Comparison of ENCODE assay signal across 21 mouse cellular contexts in the genomic region with DNA sequence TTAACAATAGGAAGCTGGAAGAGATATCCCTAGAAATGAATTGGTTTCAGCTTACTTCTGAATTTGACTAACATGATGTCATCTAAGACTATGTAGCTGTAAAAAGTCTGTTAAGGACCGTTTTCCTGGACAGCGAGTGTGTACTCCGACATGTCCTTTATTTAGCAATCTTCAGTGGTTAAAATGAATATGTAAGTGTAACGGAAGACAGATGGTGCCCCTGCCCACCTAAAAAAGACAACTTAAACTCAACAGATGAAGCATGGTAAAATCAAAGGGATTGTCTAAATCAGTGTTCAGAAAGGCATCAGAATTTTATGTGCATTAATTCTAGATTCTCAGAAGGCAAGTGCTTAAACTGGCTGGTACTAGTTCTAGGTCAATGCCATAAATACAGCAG. TPM values are rescaled to one million over a fixed set of nuclear protein-coding genes. Genes with fewer than 3 reads are reported as not detected.
"Had no signal": no experiment of that assay in that cellular context is flagged by ENCODE, and none has a peak within 500 bp of the region (broad histone marks: within the 10 kb centered on the region; RNA-seq: fewer than 3 reads in every experiment).

No protein-coding gene starts in this region.

- ATAC-seq: intestine, embryonic 16.5 days; midbrain, embryonic 13.5 days; midbrain, embryonic 16.5 days had no signal

- H3K27me3 ChIP-seq: lung, embryonic 15.5 days; megakaryocyte, embryonic 14.5 days; midbrain, embryonic 13.5 days; neural tube, embryonic 13.5 days had no signal

- H3K9me3 ChIP-seq: lung, embryonic 15.5 days; megakaryocyte, embryonic 14.5 days; midbrain, embryonic 10.5 days; midbrain, embryonic 13.5 days; neural tube, embryonic 13.5 days had no signal

- H3K4me2 ChIP-seq: lung, embryonic 15.5 days; midbrain, embryonic 13.5 days; neural tube, embryonic 13.5 days had no signal

- H3K4me3 ChIP-seq: layer of hippocampus, adult 2 months; lung, embryonic 15.5 days; megakaryocyte, embryonic 14.5 days; midbrain, embryonic 10.5 days; midbrain, embryonic 13.5 days; myocyte; neural tube, embryonic 13.5 days had no signal

- H3K9ac ChIP-seq: liver, embryonic 14.5 days; lung, embryonic 15.5 days; midbrain, embryonic 13.5 days; neural tube, embryonic 13.5 days had no signal

- H3K27ac ChIP-seq: kidney, postnatal 0 days; layer of hippocampus, adult 2 months; liver, embryonic 14.5 days; lung, embryonic 15.5 days; midbrain, embryonic 10.5 days; midbrain, embryonic 13.5 days; neural tube, embryonic 13.5 days had no signal

- DNase-seq: kidney, postnatal 25 days; layer of hippocampus, adult 9-11 months; lung, adult 18-20 months; lung, postnatal 10 days; lung, postnatal 36 days; retina, postnatal 1 day; thymus, adult 18-20 months; thymus, postnatal 36 days had no signal

RNA-seq across cellular contexts. Expression of a gene that starts 34.0 kb away (rescaled TPM):
- total RNA-seq: liver, adult 2 months had no signal
- polyA plus RNA-seq: small intestine, adult 2 months had no signal
